Mouse (Mus musculus): ENCODE results near the gene Rundc3b. TPM values are rescaled to one million over a fixed set of nuclear protein-coding genes. Genes with fewer than 3 reads are reported as not detected.

Gene Rundc3b
- total RNA-seq (2015; ENCODE audit: low replicate concordance) (not detected in 2 replicates), total RNA-seq (2017; ENCODE audit: low replicate concordance) (1.0 and 1.1 TPM in 2 replicates)

DNA sequence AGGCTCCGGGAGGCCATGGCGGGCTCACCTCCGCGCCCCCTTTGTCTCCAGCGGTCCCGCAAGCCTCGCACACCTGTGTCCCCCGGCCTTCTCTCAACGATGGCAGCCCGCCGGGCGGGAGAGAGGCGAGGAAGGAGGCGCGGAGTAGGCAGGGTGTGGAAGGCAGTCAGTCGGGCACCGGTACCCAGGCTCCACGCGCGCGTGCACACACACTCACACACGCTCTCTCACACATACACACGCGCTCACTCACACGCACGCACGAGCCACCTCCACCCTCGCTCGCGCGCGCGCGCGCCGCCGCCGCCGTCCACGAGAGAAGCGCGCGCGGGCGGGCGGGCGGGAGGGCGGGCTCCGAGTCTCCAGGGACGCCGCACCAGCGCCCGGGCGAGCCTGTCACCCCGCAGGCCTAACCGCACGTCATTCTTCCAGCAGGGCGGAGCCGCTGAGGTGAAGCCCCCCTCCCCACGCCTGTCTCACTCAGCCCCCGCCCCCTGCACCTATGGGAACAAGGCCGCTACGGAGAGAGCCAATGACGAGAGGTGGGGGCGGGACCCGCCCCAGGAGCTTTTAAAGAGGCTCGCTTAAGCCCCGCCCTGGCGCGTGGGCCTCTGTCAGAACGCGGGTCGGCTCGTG is at the start of gene Rundc3b:
Gene Rundc3b (minus strand): TSS at position 357 of the 636 bp plus-strand sequence.
- ATAC-seq (replicated peaks; ENCODE audit: low FRiP score, poor library complexity, severe bottlenecking) = no peak

DNA sequence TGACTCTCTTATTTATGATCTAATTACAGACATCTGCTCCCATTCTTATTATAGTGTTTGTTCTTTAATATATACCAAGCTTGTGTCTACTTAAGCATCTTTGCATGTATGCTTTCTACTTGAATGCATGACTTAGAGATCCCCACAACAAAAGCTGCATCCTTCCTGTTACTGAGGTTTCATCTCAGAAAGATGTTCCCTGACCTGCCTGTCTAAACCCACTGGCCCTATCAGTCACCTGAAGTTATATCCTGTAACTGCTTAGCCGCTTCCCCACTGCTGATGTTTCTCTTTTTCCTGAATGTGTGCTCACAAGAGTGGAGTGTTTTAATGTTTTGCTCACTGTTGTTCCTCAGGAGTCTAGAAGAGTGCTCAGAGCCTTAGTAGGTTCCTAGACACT is 46.9 kb upstream of the Rundc3b start:
- no peak for ATAC-seq (replicated peaks; ENCODE audit: low FRiP score, poor library complexity, severe bottlenecking)

DNA sequence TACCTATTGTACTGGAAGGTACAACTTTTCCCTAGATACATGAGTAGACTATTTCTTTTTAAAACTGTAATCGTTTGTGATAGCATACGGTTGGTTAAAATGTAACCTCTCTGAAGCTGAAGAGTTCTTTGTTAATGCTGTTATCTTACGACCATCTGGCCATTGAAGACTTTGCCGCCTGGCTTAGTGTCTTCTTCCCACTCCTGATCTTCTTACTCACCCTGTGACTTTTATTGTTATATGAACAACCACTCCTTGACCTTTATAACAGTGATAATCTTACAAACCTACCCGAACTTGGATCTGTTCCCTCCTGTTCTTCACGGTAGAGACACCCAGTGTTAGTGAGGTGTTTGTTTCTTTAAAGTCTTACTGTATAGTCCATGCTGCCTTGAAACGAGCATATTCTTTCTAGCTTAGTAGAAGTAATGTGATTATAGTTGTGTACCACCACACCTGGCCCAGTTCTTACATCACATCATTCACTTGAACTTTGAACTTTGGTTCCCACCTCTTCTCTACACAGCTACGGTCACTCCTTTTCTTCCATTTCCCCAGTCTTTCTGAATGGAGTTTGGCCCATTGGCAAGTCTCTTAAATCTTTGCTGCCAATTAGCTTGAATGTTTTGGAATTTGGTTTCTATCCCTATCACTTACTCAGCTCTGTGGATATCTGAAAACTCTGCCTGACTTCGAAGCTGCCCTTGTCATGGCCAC is 45.2 kb upstream of the Rundc3b start:
- ATAC-seq (replicated peaks; ENCODE audit: low FRiP score, poor library complexity, severe bottlenecking) = no peak

DNA sequence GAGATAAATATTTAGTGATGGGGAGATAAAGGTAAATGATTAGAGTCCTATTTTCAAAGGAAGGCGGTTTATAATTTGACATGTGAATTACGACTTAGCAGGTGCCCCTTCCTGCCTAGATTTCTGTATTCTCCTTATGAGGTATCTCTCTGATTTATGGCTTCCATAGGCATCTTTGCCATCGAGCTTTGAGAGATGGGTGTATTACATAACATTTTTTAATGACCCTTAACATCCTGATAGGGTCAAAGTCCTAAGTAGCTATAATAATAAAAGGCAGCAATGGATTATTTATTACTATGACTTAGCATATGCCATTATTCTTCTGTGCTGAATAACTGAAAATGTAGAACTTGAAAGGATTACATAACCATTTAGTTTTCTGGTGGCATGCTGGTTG is 41.9 kb upstream of the Rundc3b start:
- no peak for ATAC-seq (replicated peaks; ENCODE audit: low FRiP score, poor library complexity, severe bottlenecking)

DNA sequence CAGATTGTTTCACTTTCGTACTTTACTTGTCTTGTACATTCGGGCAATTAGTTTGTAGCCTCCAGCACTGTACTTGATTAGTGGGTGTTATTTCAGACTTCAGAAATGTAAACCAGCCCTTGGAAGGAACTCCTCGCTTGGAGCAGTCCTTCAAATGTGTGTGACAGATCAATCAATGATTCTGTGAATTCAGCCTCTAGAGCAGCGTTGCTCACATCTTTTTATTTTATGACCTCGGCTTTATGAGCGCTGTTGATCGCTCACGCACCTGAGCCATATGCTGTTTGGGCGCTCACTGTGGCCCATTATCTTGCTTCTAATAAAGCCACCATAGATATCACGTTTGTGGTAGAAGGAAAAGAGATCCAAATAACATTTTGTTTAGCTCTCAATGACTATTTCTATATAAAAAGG is 38.0 kb upstream of the Rundc3b start:
- ATAC-seq (replicated peaks; ENCODE audit: low FRiP score, poor library complexity, severe bottlenecking) = no peak

DNA sequence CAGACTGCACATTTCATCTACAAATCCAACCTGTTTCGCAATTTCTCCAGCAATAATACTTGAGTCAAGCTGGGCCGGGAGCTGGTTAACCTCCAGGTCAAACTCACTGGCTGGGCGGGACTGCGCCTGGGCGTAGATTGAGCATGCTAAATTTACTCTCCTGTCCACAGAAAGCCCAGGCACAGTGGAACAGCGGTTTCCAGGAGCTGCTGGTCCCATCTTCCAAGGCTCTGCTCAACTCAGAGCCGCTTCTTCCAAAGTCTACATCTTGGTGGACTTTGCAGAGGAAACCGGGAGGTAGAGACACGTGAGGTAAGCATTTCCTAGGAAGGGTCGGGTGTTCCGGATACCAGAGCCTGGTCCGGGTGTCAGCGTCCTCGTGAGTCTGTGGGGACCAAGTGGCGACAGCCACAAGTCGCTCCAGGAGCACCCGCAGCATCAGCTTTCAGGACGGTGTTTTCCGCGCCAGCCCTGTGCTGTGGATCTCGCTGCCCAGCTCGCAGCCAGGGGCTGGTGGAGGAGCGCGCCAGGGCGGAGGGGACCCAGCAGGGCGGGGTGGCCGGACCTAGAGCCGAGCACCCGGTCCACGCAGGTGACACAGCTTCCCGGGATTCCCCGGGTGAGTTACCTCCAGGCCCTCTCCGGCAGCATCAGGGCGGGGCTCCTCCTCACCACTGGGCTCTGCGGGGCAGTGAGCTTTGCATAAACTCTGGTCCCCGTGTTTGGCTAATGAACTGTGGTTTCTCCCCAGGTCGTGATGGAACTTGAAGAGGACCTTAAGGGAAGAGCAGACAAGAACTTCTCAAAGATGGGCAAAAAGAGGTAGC is 37.4 kb upstream of the Rundc3b start, which contains the start of gene Abcb1a:
Gene Abcb1a (plus strand): TSS at position 167 of the 827 bp plus-strand sequence.
- no peak for ATAC-seq (replicated peaks; ENCODE audit: low FRiP score, poor library complexity, severe bottlenecking)

DNA sequence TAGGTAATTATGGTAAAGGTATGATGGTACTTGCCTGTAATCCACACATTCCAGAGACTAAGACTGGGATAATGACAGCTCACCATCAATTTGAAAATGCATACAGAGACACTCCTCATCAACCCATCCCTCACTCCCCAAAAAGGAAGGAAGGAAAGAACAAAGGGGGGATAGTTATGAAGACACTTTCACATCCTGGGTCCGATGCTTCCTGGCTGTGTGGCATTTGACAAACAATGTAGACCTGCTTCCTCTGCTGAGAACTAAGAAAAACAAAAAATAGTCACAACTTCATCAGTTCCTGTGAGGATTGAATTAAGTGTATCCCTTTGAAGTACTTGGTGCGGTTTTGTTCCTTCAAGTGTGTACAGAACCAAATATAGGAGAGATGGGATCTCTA is 29.3 kb upstream of the Rundc3b start:
- no peak for ATAC-seq (replicated peaks; ENCODE audit: low FRiP score, poor library complexity, severe bottlenecking)

DNA sequence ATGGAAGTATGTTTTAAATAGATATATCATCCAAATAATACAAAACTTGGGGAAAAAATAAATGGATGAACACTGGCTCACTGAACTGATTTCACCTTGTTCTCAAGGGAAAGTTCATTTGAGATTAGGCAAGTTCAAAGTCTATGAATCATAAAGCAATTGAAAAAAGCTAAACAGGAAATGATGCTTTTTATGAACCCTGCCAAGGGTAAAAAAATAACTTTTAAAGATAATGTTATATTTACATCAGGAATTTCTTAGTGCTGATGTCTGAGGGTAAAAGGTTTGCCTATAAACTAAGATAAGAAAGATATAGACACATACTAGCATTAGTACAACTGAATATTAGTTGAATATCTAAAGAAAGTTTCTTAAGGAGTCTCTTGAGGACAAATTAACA is 26.0 kb upstream of the Rundc3b start:
- no peak for ATAC-seq (replicated peaks; ENCODE audit: low FRiP score, poor library complexity, severe bottlenecking)

DNA sequence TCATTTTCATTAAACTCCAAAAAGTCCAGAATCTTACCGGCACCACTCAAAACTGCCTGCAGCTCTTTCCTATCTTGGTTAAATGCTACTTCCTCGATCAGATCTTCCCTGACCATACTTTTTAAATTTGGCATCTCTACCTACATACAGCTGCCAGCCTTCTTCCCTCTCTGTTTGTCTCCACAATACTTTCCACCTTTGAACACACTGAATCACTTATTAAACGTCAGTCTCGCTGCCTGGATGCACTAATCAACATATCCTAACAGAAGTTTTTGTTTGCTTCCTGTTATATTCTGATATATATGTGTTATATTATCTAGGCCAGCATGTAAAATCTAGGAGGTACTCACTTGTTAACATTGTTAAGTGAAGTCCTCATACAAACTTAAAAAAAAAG is 25.5 kb upstream of the Rundc3b start:
- ATAC-seq (replicated peaks; ENCODE audit: low FRiP score, poor library complexity, severe bottlenecking) = no peak

DNA sequence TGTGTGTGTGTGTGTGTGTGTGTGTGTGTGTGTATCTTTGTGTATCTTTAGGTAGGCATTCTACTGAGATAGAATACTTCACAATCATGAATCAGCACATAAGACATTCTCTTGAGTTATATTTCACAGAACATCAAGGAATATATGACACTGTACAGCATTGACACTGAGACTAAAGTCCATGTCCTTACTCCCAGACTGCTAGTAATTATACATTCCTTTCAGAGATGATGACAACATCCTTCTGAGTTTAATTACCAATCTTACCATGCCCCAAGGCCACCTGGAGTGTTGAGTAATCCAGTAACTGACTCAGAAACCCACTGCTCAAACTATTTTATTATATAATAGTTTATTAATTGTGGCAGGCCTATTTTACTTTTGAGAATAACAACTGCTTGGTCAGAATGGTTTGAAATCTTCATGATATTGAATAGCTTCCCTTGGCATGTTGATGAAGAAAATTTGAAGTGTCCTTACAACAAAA is 11.8 kb upstream of the Rundc3b start:
- ATAC-seq (replicated peaks; ENCODE audit: low FRiP score, poor library complexity, severe bottlenecking) = no peak

DNA sequence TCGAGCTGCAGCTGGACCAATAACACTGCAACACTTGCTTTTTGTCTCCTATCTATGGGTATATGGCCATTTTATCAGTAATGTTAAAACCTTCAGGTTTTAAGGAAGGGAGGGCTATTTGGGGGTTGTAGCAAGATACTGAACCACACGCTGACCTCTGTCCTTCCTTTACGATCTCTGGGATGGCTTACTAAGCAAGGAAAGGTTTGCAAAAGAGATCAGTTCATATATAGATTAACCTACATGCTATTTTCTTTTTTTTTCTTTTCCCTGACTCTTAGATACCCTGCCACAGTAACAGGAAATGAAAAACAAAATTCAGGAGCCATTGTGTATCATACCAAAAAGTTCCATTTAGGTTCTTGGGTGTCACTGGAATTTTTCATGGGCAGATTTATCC is 10.1 kb upstream of the Rundc3b start:
- ATAC-seq (replicated peaks; ENCODE audit: low FRiP score, poor library complexity, severe bottlenecking) = no peak

DNA sequence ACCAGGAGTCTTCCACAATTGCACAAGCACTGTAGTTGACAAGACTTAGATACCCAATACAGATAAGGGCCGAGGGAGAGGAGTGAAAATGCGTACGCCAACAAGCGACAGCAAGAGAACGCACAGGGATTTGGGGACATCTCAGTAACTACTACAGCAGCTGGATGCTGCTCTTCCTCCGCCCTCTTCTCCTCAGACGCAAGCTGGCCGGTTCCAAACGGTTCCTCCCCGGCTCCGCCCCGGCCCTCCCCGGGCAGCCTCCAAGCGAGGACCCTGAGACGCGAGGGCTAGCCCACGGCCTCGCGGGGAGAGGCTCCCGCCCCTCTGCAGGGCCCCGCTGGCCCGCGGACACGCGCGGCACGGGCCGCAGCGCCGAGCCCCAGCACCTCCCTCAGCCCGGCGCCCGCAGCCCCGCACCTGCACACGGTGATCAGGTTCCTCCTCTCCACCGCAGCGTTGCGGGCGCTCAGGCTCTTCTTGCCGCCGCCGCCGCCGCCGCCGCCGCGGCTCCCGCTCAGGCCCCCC is 619 bp downstream of the Rundc3b start:
- ATAC-seq (replicated peaks; ENCODE audit: low FRiP score, poor library complexity, severe bottlenecking) = no peak

DNA sequence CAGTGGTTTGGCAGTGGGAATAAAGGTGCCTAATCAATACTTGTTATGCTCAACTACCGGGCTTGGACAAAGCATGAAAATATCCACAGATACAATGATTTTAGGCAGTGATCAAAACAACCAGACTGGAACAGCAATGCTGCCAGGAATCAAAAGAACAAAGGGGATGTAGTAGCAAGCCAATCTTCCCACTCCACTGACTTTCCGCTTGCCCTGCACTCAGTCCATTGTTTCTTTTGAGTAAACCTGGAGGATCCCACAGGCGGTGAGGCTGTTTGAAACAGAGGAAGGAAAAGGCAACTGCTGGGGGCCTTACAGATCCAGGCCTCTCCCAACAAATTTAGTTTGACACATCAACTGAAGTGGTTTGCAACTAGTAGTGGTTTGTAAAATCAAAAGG is 51.6 kb downstream of the Rundc3b start:
- ATAC-seq (replicated peaks; ENCODE audit: low FRiP score, poor library complexity, severe bottlenecking) = no peak

DNA sequence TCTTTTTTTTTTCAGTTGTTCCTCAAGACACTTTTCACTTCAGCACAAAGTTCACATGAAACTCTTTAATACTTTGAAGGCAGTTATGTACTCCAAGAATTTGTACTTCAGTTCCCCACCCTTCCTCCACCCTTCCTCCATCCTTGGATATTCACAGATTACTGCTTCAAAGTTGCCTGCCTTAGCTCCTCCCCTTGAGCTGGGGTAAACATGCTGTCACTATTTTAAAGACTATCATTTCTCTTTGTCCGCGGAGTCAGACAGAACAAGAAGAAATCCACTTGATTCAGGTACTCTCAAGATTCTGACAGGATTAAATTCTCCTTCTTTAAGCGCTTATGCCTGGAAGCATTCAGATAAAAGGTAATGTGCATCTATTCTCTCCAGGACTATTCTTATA is 55.9 kb downstream of the Rundc3b start:
- ATAC-seq (replicated peaks; ENCODE audit: low FRiP score, poor library complexity, severe bottlenecking) = no peak

DNA sequence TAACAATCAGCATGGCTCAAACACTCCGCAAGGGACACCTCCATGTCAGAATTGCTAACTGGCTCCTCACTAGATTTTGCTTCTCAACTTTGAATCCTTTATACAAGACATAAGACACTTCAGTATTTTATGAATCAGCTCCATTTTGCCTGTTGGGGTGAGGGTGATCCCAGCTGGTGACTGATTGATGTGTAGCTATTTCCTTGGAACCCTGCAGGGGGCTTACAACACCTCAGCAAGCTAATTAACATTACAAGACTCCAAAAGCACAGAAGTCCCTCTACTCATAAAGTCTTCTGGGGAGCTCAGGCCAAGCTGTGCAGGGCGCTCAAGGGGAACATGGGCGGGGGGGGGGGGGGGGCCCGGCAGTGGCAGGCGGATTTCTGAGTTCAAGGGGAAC is 78.2 kb downstream of the Rundc3b start:
- ATAC-seq (replicated peaks; ENCODE audit: low FRiP score, poor library complexity, severe bottlenecking) = no peak

DNA sequence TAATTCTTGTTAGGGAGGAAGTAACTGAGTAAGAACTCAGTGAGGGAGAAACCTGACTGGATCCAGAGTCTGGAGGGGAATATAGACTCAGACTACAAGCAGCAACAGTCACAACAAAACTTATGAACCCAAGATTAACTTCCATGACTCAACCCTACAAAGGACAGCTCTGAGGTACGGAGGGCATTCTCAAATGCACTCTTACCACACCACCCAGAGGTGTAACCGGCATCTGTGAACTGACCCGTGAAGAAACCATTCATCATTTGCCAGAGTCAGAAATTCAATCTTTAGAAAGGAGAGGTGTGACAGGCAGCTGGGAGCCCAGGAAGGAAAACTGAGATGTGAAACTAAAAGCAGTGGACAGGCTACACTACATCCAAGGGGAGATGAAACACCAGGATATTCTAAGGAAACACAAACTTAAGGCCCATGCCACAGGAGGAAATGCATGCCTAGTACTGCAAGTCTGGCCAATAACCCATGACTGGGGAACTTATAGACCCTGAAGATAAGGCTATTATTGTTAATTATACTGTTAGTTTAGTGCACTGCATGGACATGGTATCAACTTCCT is 80.0 kb downstream of the Rundc3b start:
- no peak for ATAC-seq (replicated peaks; ENCODE audit: low FRiP score, poor library complexity, severe bottlenecking)

DNA sequence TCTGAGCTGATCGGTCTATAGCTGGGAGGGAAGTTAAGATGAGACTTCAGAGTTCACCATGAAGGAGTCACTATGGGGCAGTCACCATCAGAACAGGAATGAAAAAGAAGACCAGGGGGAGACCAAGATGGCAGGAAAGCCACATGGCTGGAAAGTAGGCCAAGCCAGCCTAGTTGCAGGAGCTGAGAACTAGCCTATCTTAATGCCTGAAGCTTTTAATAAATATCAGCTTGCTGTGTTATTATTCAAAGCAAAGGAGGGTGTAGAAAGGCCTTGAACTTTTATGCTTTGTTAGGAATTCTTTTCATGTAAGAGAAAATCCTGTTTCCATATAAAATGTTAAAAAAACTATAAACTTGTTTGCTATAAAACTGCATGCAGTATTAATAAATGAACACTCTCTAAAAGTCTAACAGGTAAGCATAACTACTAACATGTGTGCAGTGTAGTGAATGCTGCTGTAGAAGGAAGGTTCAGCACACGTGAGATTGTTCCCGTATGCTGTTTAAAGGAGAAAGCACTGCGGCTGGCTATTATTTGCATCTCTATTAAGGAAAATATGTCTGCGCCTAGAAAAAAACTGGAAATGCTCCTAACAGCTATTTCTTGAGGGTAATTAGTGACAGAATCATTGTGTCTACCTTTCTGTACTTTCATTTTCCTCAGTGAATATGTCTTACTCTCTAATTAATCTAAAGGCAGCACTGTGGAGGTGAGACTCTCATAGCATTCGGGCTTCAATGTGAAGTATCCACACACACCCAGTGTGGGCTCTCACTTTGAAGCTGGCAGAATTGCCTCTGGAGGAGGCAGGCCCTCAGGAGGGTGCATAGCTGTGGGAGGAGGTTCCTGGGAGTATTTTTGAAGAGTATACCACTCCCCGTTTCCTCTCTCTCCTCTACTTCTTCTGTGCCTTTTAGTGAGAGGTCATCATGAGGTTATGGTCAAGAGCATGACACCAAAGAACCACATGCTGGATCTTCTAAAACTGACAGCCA is 81.3 kb downstream of the Rundc3b start:
- no peak for ATAC-seq (replicated peaks; ENCODE audit: low FRiP score, poor library complexity, severe bottlenecking)

DNA sequence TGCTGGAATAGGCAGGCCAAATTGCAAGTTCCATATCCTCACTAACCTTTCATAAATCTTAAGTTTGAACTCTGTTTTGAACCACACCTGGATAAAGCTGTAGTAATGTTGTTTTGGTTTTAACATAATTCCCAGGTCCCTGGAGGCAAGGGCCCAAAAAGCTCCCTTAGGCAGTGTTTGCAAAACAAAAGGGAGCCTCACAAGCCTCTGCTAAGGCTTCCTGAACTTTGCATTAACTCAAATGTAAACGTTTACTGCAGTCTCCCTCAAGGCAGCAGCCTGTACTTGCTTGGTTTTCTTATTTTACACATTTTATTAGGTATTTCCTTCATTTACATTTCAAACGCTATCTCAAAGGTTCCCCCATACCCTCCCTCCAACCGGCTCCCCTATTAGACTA is 103.7 kb downstream of the Rundc3b start:
- no peak for ATAC-seq (replicated peaks; ENCODE audit: low FRiP score, poor library complexity, severe bottlenecking)

DNA sequence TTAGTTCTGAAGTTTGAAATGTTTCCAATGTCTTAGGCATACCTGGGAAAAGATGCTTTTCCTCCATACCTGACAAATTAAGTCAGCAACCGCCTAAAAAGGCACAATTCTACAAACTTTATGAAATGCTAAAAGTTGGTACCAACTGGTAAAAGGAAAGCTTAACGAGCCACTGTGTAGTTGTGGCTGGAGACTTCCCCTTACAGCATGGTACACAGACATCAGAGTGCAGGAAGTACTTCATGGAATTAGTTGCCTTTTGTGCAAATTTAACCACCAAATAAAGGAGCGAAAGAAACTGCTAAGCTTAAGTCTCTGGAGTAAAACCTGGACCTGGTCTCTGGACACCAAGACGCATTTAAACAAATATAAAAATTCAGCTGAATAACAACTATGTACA is 131.0 kb downstream of the Rundc3b start:
- ATAC-seq (replicated peaks; ENCODE audit: low FRiP score, poor library complexity, severe bottlenecking) = no peak

Measured in erythroid progenitor cell, adult 5-6 weeks (primary cell).